ENCODE assay signal across 27 mouse cellular contexts in genomic region chr4:105221256-105221840, GRCm38 (mm10).
A peak's percentile ranks its signal among the peaks of the same experiment; 100 is the strongest.
DNase-seq lines count a peak whose midpoint lies in the region; ATAC-seq and TF ChIP-seq lines count a peak whose summit lies in the region.
"Had no signal": no experiment of that assay in that cellular context is flagged by ENCODE, and none has a peak within 500 bp of the region (broad histone marks: within the 10 kb centered on the region; RNA-seq: fewer than 3 reads in every experiment).

No protein-coding gene starts in this region.

- no peak for ATAC-seq in hindbrain, embryonic 13.5 days (ENCODE audit: low FRiP score)
- ATAC-seq in hindbrain, embryonic 11.5 days (ENCODE audit: low FRiP score): no peak
- ATAC-seq in midbrain, embryonic 11.5 days (ENCODE audit: low FRiP score): no peak
- no peak for ATAC-seq in midbrain, embryonic 13.5 days
- ATAC-seq in stomach, postnatal 0 days (ENCODE audit: low FRiP score, low TSS enrichment): no peak
- ATAC-seq: CD4-positive, CD25-positive, alpha-beta regulatory T cell, adult 4 months; liver, embryonic 12.5 days had no signal

- no peak overlapping the region for H3K4me2 ChIP-seq in hindbrain, embryonic 13.5 days
- no peak overlapping the region for H3K4me2 ChIP-seq in hindbrain, embryonic 11.5 days (replicated peaks; ENCODE audit: low read depth, low read length)
- H3K4me2 ChIP-seq in midbrain, embryonic 11.5 days: no peak overlapping the region
- no peak overlapping the region for H3K4me2 ChIP-seq in midbrain, embryonic 13.5 days (replicated peaks)
- H3K4me2 ChIP-seq in stomach, postnatal 0 days (replicated peaks; ENCODE audit: low read depth): no peak overlapping the region
- H3K4me2 ChIP-seq: embryonic facial prominence, embryonic 12.5 days; liver, embryonic 12.5 days; lung, embryonic 14.5 days; neural tube, embryonic 13.5 days had no signal

- TF ChIP-seq CTCF in stomach, postnatal 0 days (IDR thresholded peaks at IDR 0.05; ENCODE audit: low read depth): no peak

- H3K9ac ChIP-seq in hindbrain, embryonic 13.5 days: no peak overlapping the region
- no peak overlapping the region for H3K9ac ChIP-seq in hindbrain, embryonic 11.5 days (ENCODE audit: low read depth, low read length)
- H3K9ac ChIP-seq in midbrain, embryonic 11.5 days (ENCODE audit: low read length): no peak overlapping the region
- H3K9ac ChIP-seq in midbrain, embryonic 13.5 days (replicated peaks): no peak overlapping the region
- H3K9ac ChIP-seq in stomach, postnatal 0 days (ENCODE audit: low read length): no peak overlapping the region
- H3K9ac ChIP-seq: embryonic facial prominence, embryonic 12.5 days; liver, embryonic 12.5 days; lung, embryonic 14.5 days; neural tube, embryonic 13.5 days had no signal

- 0 out of 2 replicates have a peak overlapping the region, but pooled peaks have one; percentile 15 for H3K27ac ChIP-seq in hindbrain, embryonic 13.5 days
- no peak overlapping the region for H3K27ac ChIP-seq in hindbrain, embryonic 11.5 days (ENCODE audit: low read depth, low read length)
- no peak overlapping the region for H3K27ac ChIP-seq in midbrain, embryonic 11.5 days (ENCODE audit: low read depth, low read length)
- no peak overlapping the region for H3K27ac ChIP-seq in midbrain, embryonic 13.5 days
- peak overlapping the region; percentile 30; the same call in 1 of the 2 replicates for H3K27ac ChIP-seq in stomach, postnatal 0 days (replicated peaks)
- H3K27ac ChIP-seq: embryonic facial prominence, embryonic 12.5 days; limb, embryonic 10.5 days; liver, embryonic 12.5 days; neural tube, embryonic 13.5 days had no signal

- no peaks in the 10 kb centered on the region for H3K27me3 ChIP-seq in hindbrain, embryonic 13.5 days
- no peaks in the 10 kb centered on the region for H3K27me3 ChIP-seq in hindbrain, embryonic 11.5 days (ENCODE audit: control insufficient read depth, insufficient read depth, low read length)
- H3K27me3 ChIP-seq in midbrain, embryonic 11.5 days (ENCODE audit: control insufficient read depth, insufficient read depth, low read length): no peaks in the 10 kb centered on the region
- no peaks in the 10 kb centered on the region for H3K27me3 ChIP-seq in midbrain, embryonic 13.5 days
- no peaks in the 10 kb centered on the region for H3K27me3 ChIP-seq in stomach, postnatal 0 days (ENCODE audit: control insufficient read depth, insufficient read depth, low read length)
- H3K27me3 ChIP-seq: embryonic facial prominence, embryonic 12.5 days; liver, embryonic 12.5 days; neural tube, embryonic 13.5 days; Patski had no signal

- H3K4me3 ChIP-seq in hindbrain, embryonic 13.5 days: no peak overlapping the region
- no peak overlapping the region for H3K4me3 ChIP-seq in hindbrain, embryonic 11.5 days (ENCODE audit: low read depth, low read length)
- H3K4me3 ChIP-seq in midbrain, embryonic 11.5 days (ENCODE audit: low read depth, low read length): no peak overlapping the region
- no peak overlapping the region for H3K4me3 ChIP-seq in midbrain, embryonic 13.5 days (replicated peaks)
- H3K4me3 ChIP-seq in stomach, postnatal 0 days (ENCODE audit: low read depth, low read length): no peak overlapping the region
- H3K4me3 ChIP-seq: embryonic facial prominence, embryonic 12.5 days; limb, embryonic 10.5 days; liver, embryonic 12.5 days; myocyte; neural tube, embryonic 13.5 days had no signal

- peaks cover 36% of the 10 kb centered on the region for H3K36me3 ChIP-seq in hindbrain, embryonic 13.5 days
- no peaks in the 10 kb centered on the region for H3K36me3 ChIP-seq in hindbrain, embryonic 11.5 days (ENCODE audit: control insufficient read depth, insufficient read depth, low read length)
- no peaks in the 10 kb centered on the region; the same call in 1 of the 2 replicates for H3K36me3 ChIP-seq in midbrain, embryonic 11.5 days (ENCODE audit: control insufficient read depth, insufficient read depth, low read length)
- peaks cover 54% of the 10 kb centered on the region for H3K36me3 ChIP-seq in midbrain, embryonic 13.5 days
- H3K36me3 ChIP-seq in stomach, postnatal 0 days (ENCODE audit: control insufficient read depth, insufficient read depth, low read length): peaks cover 21% of the 10 kb centered on the region
- H3K36me3 ChIP-seq: G1E had no signal

- peak; percentile 35 for DNase-seq in adrenal gland, postnatal 10 days
- no peak for DNase-seq in adrenal gland, adult 8-10 months
- no peak for DNase-seq in hindbrain, embryonic 11.5 days (ENCODE audit: low spot score)
- DNase-seq in midbrain, embryonic 11.5 days (ENCODE audit: low spot score, missing footprints): peak; percentile 82
- DNase-seq in stomach, postnatal 0 days (ENCODE audit: low spot score): no peak
- DNase-seq in layer of hippocampus, adult 9-11 months: no peak
- DNase-seq: cerebellum, adult 2 months; cerebellum, postnatal 25 days; gastrocnemius, postnatal 14 days; heart, adult 11 months; kidney, postnatal 10 days; lung, embryonic 14.5 days; midbrain, embryonic 14.5 days; retina, postnatal 1 day; right cerebral cortex, postnatal 25 days; thymus, adult 18-20 months; thymus, postnatal 36 days had no signal

- TF ChIP-seq EP300 in stomach, postnatal 0 days (optimal IDR thresholded peaks at IDR 0.05): no peak

- H3K4me1 ChIP-seq in hindbrain, embryonic 13.5 days (replicated peaks): peaks cover 28% of the 10 kb centered on the region
- no peaks in the 10 kb centered on the region for H3K4me1 ChIP-seq in hindbrain, embryonic 11.5 days (replicated peaks; ENCODE audit: control insufficient read depth, insufficient read depth, low read length)
- peaks cover 5% of the 10 kb centered on the region; the same call in 1 of the 2 replicates for H3K4me1 ChIP-seq in midbrain, embryonic 11.5 days (ENCODE audit: control insufficient read depth, insufficient read depth, low read length)
- H3K4me1 ChIP-seq in midbrain, embryonic 13.5 days (replicated peaks): peaks cover 8% of the 10 kb centered on the region
- H3K4me1 ChIP-seq in stomach, postnatal 0 days (replicated peaks; ENCODE audit: control insufficient read depth, insufficient read depth): peaks cover 5% of the 10 kb centered on the region; the same call in 1 of the 2 replicates
- H3K4me1 ChIP-seq: embryonic facial prominence, embryonic 12.5 days had no signal

- 80% methylated on average over 11 of the region's 11 CpGs for WGBS in hindbrain, embryonic 13.5 days
- 73% methylated on average over 11 of the region's 11 CpGs for WGBS in hindbrain, embryonic 11.5 days
- WGBS in midbrain, embryonic 11.5 days: 83% methylated on average over 11 of the region's 11 CpGs
- WGBS in midbrain, embryonic 13.5 days: 86% methylated on average over 11 of the region's 11 CpGs
- 54% methylated on average over 11 of the region's 11 CpGs for WGBS in stomach, postnatal 0 days

- H3K9me3 ChIP-seq in hindbrain, embryonic 13.5 days: no peaks in the 10 kb centered on the region
- no peaks in the 10 kb centered on the region for H3K9me3 ChIP-seq in hindbrain, embryonic 11.5 days (ENCODE audit: control insufficient read depth, low read length)
- no peaks in the 10 kb centered on the region for H3K9me3 ChIP-seq in midbrain, embryonic 11.5 days (ENCODE audit: control insufficient read depth, low read length)
- H3K9me3 ChIP-seq in midbrain, embryonic 13.5 days: no peaks in the 10 kb centered on the region
- H3K9me3 ChIP-seq in stomach, postnatal 0 days (ENCODE audit: control insufficient read depth, low read length): no peaks in the 10 kb centered on the region
- H3K9me3 ChIP-seq: embryonic facial prominence, embryonic 12.5 days; limb, embryonic 10.5 days; liver, embryonic 12.5 days; neural tube, embryonic 13.5 days had no signal

Comparison
In these comparisons a context has a peak if more than half of its experiments do, and no peak if none do; other contexts are left out.
1. DNase-seq: peak in adrenal gland, postnatal 10 days (single experiment) and midbrain, embryonic 11.5 days (single experiment); none in adrenal gland, adult 8-10 months (single experiment), hindbrain, embryonic 11.5 days (single experiment), stomach, postnatal 0 days (single experiment) and layer of hippocampus, adult 9-11 months (single experiment).
2. H3K27ac ChIP-seq: peak in hindbrain, embryonic 13.5 days (single experiment) and stomach, postnatal 0 days (single experiment); none in hindbrain, embryonic 11.5 days (single experiment), midbrain, embryonic 11.5 days (single experiment) and midbrain, embryonic 13.5 days (single experiment).